Mouse (Mus musculus): ENCODE data around the gene Slc9a8. TPM values are rescaled to one million over a fixed set of nuclear protein-coding genes. Genes with fewer than 3 reads are reported as not detected.
A peak's percentile ranks its signal among the peaks of the same experiment; 100 is the strongest.

Slc9a8 gene
- total RNA-seq, 2 experiments from 2014 or later = 21.8 to 23.9 TPM

DNA sequence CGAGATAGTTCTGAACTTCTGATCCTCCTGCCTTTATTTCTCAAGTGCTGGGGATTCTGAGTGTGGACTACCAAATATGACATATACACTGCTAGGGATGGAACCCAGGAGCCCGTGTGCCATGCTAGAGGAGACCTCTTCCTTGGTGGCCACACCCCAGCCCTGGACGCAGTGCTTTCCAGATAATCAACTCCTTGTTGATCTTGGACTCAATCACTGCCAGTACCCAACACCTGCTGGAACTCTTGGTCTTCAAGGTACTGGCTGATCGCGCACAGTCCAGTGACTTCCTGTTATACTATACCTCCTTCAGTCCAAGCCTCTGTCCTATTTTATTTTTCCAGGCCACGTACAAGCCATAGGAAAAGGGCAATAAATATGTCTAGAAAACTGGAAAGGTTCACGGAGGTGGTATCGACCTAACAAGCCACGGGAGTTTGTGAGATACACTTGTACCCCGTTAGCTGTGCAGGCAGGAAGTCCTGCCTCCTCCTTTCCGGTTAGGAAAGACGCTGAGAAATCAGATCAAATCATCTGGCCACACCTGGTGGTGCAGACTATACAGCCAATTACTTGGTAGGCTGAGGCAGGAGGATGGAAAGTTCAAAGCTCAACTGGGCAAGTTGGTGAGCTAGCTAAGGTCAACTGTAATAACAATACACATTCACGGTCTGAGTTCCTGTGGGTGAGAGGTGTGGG lies 81.2 kb downstream of the Slc9a8 start:
- intact Hi-C loops (cut with DNase I) = no loop called here
- DNase-seq (ENCODE audit: low spot score) = no peak

DNA sequence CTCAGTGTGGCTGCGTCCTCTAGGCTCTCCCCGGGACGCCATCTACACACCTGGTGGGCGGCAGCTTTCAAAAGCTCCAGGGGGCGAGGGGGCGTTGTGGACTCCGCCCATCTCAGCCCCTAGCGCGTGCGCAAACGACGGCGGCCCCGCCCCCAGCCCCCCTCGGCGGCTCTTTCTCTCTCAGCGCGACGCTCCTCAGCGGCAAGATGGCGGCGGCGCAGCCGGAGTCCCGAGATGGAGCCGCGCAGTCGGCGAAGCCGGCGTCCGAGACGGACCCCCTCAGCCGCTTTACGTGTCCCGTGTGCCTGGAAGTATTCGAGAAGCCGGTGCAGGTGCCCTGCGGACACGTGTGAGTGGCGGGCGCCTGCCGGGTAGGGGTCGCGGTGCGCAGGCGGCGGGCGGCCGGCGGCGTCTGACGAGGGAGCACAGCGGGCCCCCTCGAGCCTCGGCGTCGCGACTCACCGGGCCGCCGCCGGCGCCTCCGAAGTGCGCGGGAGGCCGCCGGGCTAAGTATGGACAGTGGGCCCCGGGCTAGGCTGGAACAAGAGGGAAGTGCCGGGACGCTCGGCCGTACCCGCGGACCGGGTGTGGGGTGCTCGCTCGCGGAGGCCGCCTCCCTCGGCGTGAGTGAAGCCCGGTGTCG lies 81.9 kb downstream of the Slc9a8 start:
- intact Hi-C loops (cut with DNase I) = no loop called here
- DNase-seq (ENCODE audit: low spot score) = peak; percentile 69

DNA sequence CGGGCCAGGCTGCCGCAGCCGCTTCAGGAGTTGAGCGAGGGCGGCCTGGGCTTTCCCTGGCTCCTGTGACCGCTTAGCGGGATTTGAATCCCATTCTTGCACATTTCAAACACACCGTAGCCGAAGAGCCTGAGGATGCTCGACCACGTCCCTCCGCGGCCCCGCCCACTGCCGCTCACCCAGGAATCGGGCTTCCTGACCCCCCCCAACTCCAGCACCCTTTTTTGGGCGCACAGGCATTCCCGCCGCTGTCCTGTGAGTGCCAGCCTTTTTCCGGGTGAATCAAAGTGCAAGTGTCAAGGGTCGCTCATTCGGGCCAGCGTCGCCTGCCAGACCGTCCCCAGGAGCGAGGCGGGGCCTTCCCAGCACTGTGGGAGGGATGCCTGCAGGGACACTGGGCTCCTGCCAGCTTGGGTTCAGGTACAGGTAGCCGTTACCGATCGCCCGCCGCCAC lies 82.4 kb downstream of the Slc9a8 start:
- DNase-seq (ENCODE audit: low spot score) = no peak
- intact Hi-C loops (cut with DNase I) = no loop called here

DNA sequence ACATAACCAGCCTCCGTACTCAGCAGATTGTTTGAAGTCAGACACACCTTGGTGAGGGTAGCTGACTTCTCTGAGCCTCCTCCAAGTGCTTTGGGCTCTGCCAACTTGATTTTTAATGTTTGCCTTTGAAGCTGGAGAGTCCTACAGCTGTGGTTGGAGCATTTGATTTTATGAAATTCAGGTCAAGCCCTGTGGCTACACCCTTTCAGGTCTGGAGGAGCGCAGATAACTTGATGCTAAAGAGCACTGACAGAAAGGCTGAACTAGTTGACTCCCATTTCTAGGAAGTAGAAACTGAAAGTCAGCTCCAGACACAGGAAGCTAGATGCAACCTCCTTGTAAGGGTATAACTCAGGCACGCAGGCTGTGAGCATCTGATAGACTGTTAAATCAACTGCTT lies 83.6 kb downstream of the Slc9a8 start:
- intact Hi-C loops (cut with DNase I) = no loop called here
- no peak for DNase-seq (ENCODE audit: low spot score)

DNA sequence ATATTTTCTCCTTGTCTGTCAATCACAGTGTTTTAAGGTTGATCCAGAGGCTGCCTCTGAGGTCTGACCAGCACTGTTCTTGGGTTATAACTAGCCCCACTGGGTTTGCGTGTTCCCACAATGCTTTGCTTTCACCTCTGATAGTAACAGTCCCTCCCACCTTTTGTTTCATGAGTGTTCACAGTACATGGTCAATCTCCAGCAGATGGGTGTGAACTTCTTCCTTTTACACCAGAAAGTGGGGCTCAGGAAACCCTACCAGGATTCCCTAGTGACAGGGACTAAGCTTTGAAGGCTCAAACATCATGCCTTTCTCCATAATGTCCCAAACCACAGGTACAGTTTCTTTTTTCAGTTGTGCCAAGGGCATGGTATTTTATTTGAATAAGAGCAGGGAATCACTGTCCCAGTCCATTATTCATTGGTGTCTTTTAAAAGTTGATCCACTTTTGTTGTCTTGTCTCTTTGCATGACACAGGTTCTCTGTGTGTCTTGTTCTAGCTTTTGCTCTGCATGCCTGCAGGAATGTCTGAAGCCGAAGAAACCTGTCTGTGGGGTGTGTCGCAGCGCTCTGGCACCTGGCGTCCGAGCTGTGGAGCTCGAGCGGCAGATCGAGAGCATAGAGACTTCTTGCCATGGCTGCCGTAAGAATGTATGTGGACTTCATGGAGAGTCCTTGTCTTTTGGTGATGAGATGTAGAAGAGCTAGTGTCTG lies 85.2 kb downstream of the Slc9a8 start:
- intact Hi-C loops (cut with DNase I) = no loop called here
- DNase-seq (ENCODE audit: low spot score) = no peak

DNA sequence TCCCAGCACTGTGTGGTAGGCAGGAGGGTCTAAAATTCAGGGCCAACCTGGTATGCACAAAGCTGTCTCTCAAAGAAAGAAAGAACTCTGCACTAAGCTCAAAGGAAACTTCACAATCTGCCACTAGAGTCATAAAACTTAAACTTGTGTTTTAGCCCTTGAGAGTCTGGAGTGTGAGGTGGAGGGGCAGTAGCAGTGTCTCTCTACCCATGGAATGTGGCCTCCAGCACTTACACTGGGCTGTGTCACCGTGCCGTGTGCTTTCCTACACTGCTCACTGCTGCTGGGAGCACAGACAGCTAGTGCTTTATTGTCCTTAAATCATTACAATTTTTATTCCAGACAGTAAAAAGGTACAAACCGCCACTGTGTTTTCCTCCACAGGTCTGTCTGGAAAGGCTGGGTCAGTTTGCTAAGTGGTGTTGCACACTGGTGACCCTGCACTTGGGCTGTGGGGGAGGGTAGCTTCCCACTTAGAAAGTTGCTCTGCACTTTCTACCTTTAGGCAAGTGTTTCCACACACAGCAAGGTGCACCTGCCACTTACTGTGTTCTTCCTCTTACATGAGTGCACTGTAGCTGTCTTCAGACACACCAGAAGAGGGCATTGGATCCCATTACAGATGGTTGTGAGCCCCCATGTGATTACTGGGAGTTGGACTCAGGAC lies 86.3 kb downstream of the Slc9a8 start:
- intact Hi-C loops (cut with DNase I) = no loop called here

DNA sequence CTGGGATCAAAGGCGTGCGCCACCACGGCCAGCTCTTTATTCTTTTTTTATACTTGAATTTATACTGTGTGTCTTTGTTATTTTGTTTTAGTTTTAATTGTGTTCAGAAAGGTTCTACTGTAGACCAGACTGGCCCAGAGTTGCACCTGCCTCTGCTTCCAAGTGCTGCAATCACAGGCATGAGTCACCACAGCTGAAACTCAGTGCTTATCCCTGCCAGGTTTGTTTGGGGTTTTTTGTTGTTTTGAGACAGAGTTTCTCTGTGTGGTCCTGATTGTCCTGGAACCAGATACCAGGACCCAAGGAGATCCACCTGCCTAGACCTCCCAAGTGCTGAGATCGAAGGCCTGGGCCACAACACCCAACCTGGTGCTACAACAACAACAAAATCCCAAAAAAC lies 87.1 kb downstream of the Slc9a8 start:
- intact Hi-C loops (cut with DNase I) = no loop called here
- no peak for DNase-seq (ENCODE audit: low spot score)

More for the DNA sequence above, 86.3 kb downstream of the Slc9a8 start:
- no peak for DNase-seq (ENCODE audit: low spot score)

DNA sequence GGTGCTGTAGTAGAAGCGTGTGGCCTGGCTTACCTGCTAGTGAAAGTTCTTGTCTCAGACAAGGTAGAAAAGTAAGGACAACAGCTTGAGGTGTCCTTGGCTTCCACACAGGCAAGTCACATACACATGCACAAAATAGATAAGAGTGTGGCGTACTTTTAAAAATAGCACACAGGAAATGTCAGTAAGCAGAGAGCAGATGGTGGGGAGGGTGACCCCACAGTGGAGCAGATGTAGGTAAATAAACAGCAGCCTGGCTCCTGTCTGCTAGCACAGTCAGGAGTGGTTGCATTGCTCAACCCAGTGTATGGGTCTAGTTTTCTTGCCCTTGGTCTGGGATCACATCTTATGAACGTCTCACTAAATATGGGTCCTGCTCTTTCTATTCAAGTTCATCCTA lies 89.0 kb downstream of the Slc9a8 start:
- DNase-seq (ENCODE audit: low spot score) = no peak
- intact Hi-C loops (cut with DNase I) = no loop called here

DNA sequence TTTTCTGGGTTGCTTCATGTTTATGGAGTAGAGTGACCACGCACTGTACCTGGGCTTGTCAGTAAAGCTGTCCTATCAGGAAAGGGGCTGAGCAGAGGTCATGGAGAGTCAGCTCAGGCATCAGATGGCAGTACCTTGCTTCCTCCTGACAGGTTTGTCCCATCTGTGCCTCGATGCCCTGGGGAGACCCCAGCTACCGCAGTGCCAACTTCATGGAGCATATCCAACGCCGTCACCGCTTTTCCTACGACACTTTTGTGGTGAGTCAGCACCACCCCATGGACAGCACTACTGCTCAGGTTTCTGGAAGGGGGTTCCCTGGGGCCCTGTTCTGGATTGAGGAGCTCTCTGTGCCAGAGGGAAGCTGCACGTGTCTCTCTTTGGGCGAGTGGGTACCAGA lies 90.9 kb downstream of the Slc9a8 start:
- intact Hi-C loops (cut with DNase I) = no loop called here
- DNase-seq (ENCODE audit: low spot score) = no peak

DNA sequence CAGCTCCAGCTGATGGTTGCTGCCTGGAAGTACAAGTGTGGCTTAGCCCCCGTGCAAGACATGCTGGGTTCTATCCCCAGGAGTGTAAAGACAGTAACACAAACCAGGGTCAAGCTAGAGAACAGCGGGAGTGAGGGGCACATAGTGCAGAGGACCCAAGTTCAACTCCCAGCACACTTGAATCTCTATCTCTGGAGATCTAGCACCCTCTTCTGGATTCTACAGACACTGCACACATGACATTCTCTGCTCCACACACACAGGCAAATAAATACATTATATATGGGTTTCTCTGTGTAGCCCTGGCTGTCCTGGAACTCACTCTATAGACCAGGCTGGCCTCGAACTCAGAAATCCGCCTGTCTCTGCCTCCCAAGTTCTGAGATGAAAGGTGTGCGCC lies 91.5 kb downstream of the Slc9a8 start:
- DNase-seq (ENCODE audit: low spot score) = no peak

DNA sequence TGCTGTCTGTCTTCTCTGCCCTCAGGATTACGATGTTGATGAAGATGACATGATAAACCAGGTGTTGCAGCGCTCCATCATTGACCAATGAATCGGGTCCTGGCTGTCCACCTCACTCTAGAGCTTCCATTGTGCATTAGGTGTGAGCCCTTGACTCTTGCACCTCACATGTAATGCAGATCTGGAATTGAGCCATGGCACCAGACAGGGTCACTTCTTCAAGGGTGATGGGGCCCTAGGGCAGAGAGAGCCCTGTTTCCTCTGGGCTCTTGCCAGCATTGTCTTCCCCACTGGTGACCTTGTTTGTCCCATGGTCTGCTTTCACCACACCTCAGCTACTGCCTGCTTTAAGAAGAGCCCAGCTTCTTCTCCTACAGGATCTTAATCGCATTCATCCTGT lies 93.1 kb downstream of the Slc9a8 start:
- DNase-seq (ENCODE audit: low spot score) = no peak
- intact Hi-C loops (cut with DNase I) = no loop called here

More for the DNA sequence above, 91.5 kb downstream of the Slc9a8 start:
- intact Hi-C loops (cut with DNase I) = no loop called here

DNA sequence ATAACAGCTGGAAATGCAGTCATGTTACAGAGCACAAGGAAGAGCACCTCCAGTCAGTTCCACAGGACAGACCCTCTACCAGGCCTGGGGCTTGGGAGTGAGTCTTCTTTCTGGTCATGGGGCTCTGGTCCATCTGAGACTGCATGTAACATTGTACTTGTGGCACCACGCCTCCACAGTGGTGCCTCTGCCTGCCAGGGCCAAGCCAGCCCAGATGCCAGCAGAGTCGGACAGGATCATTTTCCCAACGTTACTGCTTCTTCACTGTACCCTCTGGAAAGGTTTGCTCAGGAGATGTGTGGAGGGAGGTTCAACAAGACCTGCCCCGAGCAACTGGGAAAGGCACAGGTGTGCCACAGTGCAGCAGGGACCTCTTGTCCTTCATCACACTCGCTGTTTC lies 94.2 kb downstream of the Slc9a8 start:
- intact Hi-C loops (cut with DNase I) = no loop called here
- DNase-seq (ENCODE audit: low spot score) = no peak

DNA sequence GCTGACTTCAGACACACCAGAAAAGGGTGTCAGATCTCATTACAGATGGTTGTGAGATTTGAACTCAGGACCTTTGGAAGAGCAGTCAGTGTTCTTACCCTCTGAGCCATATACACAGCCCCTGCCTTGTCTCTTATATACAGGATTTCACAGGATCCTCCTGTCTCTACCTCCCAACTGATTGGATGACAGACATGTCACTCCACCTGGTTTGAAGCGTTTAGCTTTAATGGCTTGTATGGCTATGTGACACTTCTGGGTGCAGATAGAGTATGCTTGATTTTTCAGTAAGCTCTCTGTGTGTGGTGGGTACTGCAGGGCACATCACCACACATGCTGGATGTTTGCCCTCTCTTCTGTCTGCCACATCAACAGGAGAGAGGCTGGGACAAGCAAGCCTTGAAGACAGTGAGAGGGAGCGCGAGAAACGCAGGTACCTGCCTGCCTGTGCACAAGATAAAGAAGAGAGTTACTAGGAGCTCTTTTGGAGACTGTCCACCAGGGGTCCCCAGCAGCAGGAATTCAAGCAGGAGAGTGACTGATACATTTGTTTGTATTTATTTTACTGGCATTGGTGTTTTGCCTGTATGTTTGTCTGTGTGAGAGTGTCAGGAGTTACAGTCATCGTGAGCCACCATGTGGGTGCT lies 98.2 kb downstream of the Slc9a8 start:
- no peak for DNase-seq (ENCODE audit: low spot score)
- intact Hi-C loops (cut with DNase I) = no loop called here

Other genes with a start within 250 kb of the Slc9a8 start
- 10 to 100 TPM; 40.9 to 47.9 TPM for gene Kcnb1, start 231.6 kb upstream of the Slc9a8 start, total RNA-seq (2021)
- 10 to 100 TPM; 18.8 to 24.6 TPM for gene Ptgis, start 181.1 kb upstream of the Slc9a8 start, total RNA-seq (2021)
- 10 to 100 TPM; 12.7 to 14.6 TPM for gene B4galt5, start 72.5 kb upstream of the Slc9a8 start, total RNA-seq (2021)
- 10 to 100 TPM; 57.2 to 61.3 TPM for gene Rnf114, start 70.9 kb downstream of the Slc9a8 start, total RNA-seq (2021)
- gene Spata2, start 71.2 kb downstream of the Slc9a8 start, total RNA-seq (2021) = 10 to 100 TPM; 15.1 to 17.8 TPM
- gene Snai1, start 116.5 kb downstream of the Slc9a8 start, total RNA-seq (2021) = 1 to 10 TPM; 2.0 to 2.8 TPM
- gene Ube2v1, start 210.4 kb downstream of the Slc9a8 start, total RNA-seq (2021) = 100 to 1,000 TPM in 1 of 2 experiments, 10 to 100 TPM in 1; 99.3 to 105 TPM
- gene Gm20431, start 239.8 kb downstream of the Slc9a8 start, total RNA-seq (2021) = 10 to 100 TPM; 18.0 to 18.4 TPM